Mouse (Mus musculus): ENCODE measurements around the gene Zfp970. TPM values are rescaled to one million over a fixed set of nuclear protein-coding genes. Genes with fewer than 3 reads are reported as not detected.

Gene Zfp970
- total RNA-seq (2023), result 4.4 TPM

DNA sequence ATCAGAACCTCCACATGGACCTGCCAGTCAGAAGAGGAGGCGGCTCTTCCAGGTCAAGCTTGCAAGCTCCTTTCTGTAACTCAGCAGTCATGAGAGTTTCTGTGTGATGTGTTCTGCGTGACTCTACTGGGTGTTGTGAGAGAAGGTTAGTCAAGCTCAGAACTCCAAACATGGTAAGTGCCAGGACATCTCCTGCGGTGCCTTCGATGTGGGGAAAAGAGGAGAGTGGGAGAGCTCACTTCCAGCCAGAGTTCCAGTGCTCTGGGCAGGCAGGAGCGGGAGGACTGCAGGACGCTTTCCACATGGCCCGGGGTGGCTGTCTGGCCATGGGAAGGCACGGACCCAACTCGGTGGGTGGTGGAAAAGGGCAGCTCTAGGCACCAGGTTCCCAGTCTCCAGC, at the start of gene Zfp970:
TSS of gene Zfp970 (plus strand) at position 58 of the 400 bp plus-strand sequence.

DNA sequence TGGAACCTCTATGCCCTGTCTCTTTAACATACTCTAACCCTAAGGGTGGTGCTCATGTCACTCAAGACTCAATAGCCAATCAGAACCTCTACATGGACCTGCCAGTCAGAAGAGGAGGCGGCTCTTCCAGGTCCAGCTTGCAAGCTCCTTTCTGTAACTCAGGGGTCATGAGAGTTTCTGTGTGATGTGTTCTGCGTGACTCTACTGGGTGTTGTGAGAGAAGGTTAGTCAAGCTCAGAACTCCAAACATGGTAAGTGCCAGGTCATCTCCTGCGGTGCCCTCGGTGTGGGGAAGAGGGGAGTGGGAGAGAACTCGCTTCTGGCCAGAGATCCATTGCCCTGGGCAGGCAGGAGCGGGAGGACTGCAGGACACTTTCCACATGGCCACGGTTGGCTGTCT, 33.5 kb downstream of the Zfp970 start, which contains the start of gene Gm14403:
TSS of gene Gm14403 (plus strand) at position 149 of the 400 bp plus-strand sequence.

Other genes with a start within 250 kb of the Zfp970 start
- gene Gm14409, start 197.7 kb upstream of the Zfp970 start, total RNA-seq (2023), result not detected
- not detected for gene Gm14412, start 140.4 kb upstream of the Zfp970 start, total RNA-seq (2023)
- 1.1 TPM for gene Gm14418, start 66.4 kb upstream of the Zfp970 start, total RNA-seq (2023)
- 3.8 TPM for gene Gm14403, start 33.5 kb downstream of the Zfp970 start, total RNA-seq (2023)
- not detected for gene Gm14406, start 113.5 kb downstream of the Zfp970 start, total RNA-seq (2023)